Mouse (Mus musculus): ENCODE results near the gene Lrrc37a. TPM values are rescaled to one million over a fixed set of nuclear protein-coding genes. Genes with fewer than 3 reads are reported as not detected.
A peak's percentile ranks its signal among the peaks of the same experiment; 100 is the strongest.
"Not testable (repeated sequence)": the region's sequence is repeated elsewhere in the genome, so short reads cannot be mapped to it uniquely, and the experiment has no call there.

Lrrc37a gene
- not detected in 2 replicates for total RNA-seq (2012; rRNA removed)

DNA sequence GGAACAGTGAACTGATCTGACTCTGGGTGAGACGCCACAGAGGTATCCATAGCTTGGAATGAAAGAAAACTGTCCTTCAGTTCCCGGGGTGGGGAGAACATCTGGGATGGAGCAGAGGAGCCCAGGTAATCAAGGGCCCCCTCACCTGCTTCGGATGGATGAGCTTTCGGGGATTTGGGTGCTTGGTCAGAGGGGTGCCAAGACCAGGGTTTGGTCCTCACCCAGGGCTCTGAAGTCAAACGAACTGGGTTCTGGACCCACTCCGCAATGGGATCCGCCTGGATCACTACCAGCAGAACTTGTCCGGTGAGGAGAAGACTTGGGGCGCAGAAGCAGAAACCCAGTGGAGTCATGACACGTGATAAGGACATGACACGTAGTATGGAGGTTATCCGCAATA, at the start of gene Lrrc37a:
TSS of gene Lrrc37a (minus strand) at position 101 of the 400 bp plus-strand sequence.
- Histone ChIP-seq H3K4me1 (ENCODE audit: control insufficient read depth in 2 of 2, insufficient read depth in 2 of 2, low read length in 2 of 2, poor library complexity in 1 of 2) (0 out of 4 replicates have a peak, but pooled peaks cover 0 to 3% of the 10 kb centered on the region in 2 experiments), H3K36me3 (ENCODE audit: control insufficient read depth, insufficient read depth, low read length, poor library complexity, severe bottlenecking) (no peaks in the 10 kb centered on the region), H3K9ac (ENCODE audit: insufficient read depth, low read depth, low read length, poor library complexity, severe bottlenecking) (no peak within 1 kb of the TSS), H3K4me3 (ENCODE audit: insufficient read depth in 1 of 2, low read depth in 1 of 2, low read length in 2 of 2, poor library complexity in 1 of 2, severe bottlenecking in 1 of 2) (no peak within 1 kb of the TSS), H3K9me3 (ENCODE audit: control insufficient read depth, insufficient read depth, low read depth, low read length) (no peaks in the 10 kb centered on the region), H3K27ac (ENCODE audit: insufficient read depth, low read depth, low read length, poor library complexity, severe bottlenecking) (no peak within 1 kb of the TSS; the same call in 1 of the 2 replicates)
- TF ChIP-seq MAFK (IDR thresholded peaks at IDR 0.05; ENCODE audit: insufficient read depth, low read depth, low read length) (no peak), ZC3H11A (IDR thresholded peaks at IDR 0.05; ENCODE audit: borderline replicate concordance, low read depth, low read length) (no peak), CHD2 (IDR thresholded peaks at IDR 0.05; ENCODE audit: low read depth, low read length) (no peak), ZNF384 (IDR thresholded peaks at IDR 0.05; ENCODE audit: low read depth, low read length) (no peak), HCFC1 (IDR thresholded peaks at IDR 0.05; ENCODE audit: borderline replicate concordance, insufficient read depth, low read length) (no peak)
- in situ Hi-C loops (cut with MboI; ENCODE audit: low sequenced_read_pairs in 2 of 2, unreplicated experiment in 2 of 2), result no loop called here
- no peak for DNase-seq (ENCODE audit: low read depth, low spot score)

DNA sequence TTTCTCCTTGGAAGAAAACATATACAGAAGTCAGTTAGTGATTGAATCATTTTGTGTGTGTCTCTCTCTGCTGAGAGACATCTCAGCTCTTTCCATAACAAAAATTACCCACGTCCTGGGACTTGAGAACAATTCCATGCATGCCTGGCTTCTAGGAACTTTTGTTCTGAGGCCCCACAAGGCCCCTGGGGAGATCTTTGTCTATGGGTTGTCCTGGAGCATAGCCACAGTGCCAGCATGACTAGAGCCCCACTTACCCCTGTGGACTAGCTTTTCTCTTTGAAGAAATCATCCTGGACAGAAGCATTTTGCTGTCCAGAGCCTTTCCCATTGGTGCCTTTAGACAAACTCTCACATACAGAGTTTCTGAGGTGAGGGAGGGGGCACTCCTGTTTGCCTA, 30.6 kb upstream of the Lrrc37a start:
- DNase-seq (ENCODE audit: low read depth, low spot score); H3K27ac ChIP-seq (ENCODE audit: insufficient read depth, low read depth, low read length, poor library complexity, severe bottlenecking); H3K4me1 ChIP-seq (ENCODE audit: control insufficient read depth in 2 of 2, insufficient read depth in 2 of 2, low read length in 2 of 2, poor library complexity in 1 of 2); H3K36me3 ChIP-seq (ENCODE audit: control insufficient read depth, insufficient read depth, low read length, poor library complexity, severe bottlenecking); H3K4me3 ChIP-seq (ENCODE audit: insufficient read depth in 1 of 2, low read depth in 1 of 2, low read length in 2 of 2, poor library complexity in 1 of 2, severe bottlenecking in 1 of 2); H3K9ac ChIP-seq (ENCODE audit: insufficient read depth, low read depth, low read length, poor library complexity, severe bottlenecking); H3K9me3 ChIP-seq (ENCODE audit: control insufficient read depth, insufficient read depth, low read depth, low read length); in situ Hi-C loops (cut with MboI; ENCODE audit: low sequenced_read_pairs in 2 of 2, unreplicated experiment in 2 of 2): not testable (repeated sequence)

DNA sequence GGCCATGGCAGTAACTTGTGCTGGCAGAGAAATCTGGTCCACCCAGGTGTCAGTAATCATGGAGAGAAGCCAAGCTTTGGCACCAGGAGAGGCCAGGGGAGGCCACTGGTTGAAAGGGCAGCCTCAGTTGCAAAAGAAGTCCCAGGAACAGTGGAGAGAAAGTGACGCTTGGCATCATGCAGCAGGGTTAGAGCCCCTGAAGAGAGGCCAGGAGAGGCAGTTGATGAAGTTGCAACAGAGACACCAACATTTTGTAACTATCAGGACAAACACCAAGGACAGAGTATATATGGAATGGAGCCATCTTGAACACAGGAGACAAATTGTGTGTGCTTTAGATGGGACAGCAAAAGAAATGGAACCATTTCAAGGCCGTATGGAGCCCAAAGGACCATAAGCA, 7.7 kb upstream of the Lrrc37a start:
- Histone ChIP-seq H3K4me3 (ENCODE audit: insufficient read depth in 1 of 2, low read depth in 1 of 2, low read length in 2 of 2, poor library complexity in 1 of 2, severe bottlenecking in 1 of 2) (no peak overlapping the region), H3K9ac (ENCODE audit: insufficient read depth, low read depth, low read length, poor library complexity, severe bottlenecking) (no peak overlapping the region), H3K36me3 (ENCODE audit: control insufficient read depth, insufficient read depth, low read length, poor library complexity, severe bottlenecking) (no peaks in the 10 kb centered on the region), H3K4me1 (ENCODE audit: control insufficient read depth in 2 of 2, insufficient read depth in 2 of 2, low read length in 2 of 2, poor library complexity in 1 of 2) (no peaks in the 10 kb centered on the region), H3K27ac (ENCODE audit: insufficient read depth, low read depth, low read length, poor library complexity, severe bottlenecking) (no peak overlapping the region), H3K9me3 (ENCODE audit: control insufficient read depth, insufficient read depth, low read depth, low read length) (no peaks in the 10 kb centered on the region)
- in situ Hi-C loops (cut with MboI; ENCODE audit: low sequenced_read_pairs in 2 of 2, unreplicated experiment in 2 of 2), result no loop called here
- DNase-seq (ENCODE audit: low read depth, low spot score), result no peak
- TF ChIP-seq HCFC1 (IDR thresholded peaks at IDR 0.05; ENCODE audit: borderline replicate concordance, insufficient read depth, low read length), result no peak
- no peak for TF ChIP-seq ZNF384 (IDR thresholded peaks at IDR 0.05; ENCODE audit: low read depth, low read length)
- TF ChIP-seq CHD2 (IDR thresholded peaks at IDR 0.05; ENCODE audit: low read depth, low read length), result no peak
- TF ChIP-seq ZC3H11A (IDR thresholded peaks at IDR 0.05; ENCODE audit: borderline replicate concordance, low read depth, low read length), result no peak
- TF ChIP-seq MAFK (IDR thresholded peaks at IDR 0.05; ENCODE audit: insufficient read depth, low read depth, low read length), result no peak

DNA sequence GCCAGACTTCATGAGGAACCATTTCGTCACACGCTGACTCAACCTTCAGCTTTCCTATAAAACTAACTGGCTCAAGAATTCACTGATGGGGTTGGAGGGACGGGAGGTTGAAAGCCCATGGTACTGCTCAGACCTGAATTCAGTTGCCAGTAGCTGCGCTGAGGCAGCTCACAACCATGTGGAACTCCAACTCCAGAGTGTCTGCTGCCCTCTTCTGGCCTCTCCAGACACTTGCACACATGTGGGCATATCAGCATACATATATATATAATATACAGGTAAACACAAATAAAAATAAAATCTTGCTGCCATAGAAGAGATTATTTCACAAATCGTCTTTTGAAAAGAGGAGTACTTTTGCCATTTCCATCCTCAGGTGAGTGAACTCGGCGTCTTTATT, 40.0 kb downstream of the Lrrc37a start:
- no peak overlapping the region for H3K9ac ChIP-seq (ENCODE audit: insufficient read depth, low read depth, low read length, poor library complexity, severe bottlenecking)
- H3K36me3 ChIP-seq (ENCODE audit: control insufficient read depth, insufficient read depth, low read length, poor library complexity, severe bottlenecking), result no peaks in the 10 kb centered on the region
- H3K27ac ChIP-seq (ENCODE audit: insufficient read depth, low read depth, low read length, poor library complexity, severe bottlenecking), result no peak overlapping the region
- TF ChIP-seq MAFK (IDR thresholded peaks at IDR 0.05; ENCODE audit: insufficient read depth, low read depth, low read length) (no peak), HCFC1 (IDR thresholded peaks at IDR 0.05; ENCODE audit: borderline replicate concordance, insufficient read depth, low read length) (no peak), CHD2 (IDR thresholded peaks at IDR 0.05; ENCODE audit: low read depth, low read length) (no peak), ZC3H11A (IDR thresholded peaks at IDR 0.05; ENCODE audit: borderline replicate concordance, low read depth, low read length) (peak; percentile 93), ZNF384 (IDR thresholded peaks at IDR 0.05; ENCODE audit: low read depth, low read length) (no peak)
- peak; percentile 62 for DNase-seq (ENCODE audit: low read depth, low spot score)
- in situ Hi-C loops (cut with MboI; ENCODE audit: low sequenced_read_pairs in 2 of 2, unreplicated experiment in 2 of 2), result loop anchor here (10.0 kb wide), 2 partner anchors 110 to 130 kb away; no protein-coding TSS in a partner anchor
- no peak overlapping the region for H3K4me3 ChIP-seq (ENCODE audit: insufficient read depth in 1 of 2, low read depth in 1 of 2, low read length in 2 of 2, poor library complexity in 1 of 2, severe bottlenecking in 1 of 2)
- H3K4me1 ChIP-seq (ENCODE audit: control insufficient read depth in 2 of 2, insufficient read depth in 2 of 2, low read length in 2 of 2, poor library complexity in 1 of 2), result no peaks in the 10 kb centered on the region
- H3K9me3 ChIP-seq (ENCODE audit: control insufficient read depth, insufficient read depth, low read depth, low read length), result no peaks in the 10 kb centered on the region

DNA sequence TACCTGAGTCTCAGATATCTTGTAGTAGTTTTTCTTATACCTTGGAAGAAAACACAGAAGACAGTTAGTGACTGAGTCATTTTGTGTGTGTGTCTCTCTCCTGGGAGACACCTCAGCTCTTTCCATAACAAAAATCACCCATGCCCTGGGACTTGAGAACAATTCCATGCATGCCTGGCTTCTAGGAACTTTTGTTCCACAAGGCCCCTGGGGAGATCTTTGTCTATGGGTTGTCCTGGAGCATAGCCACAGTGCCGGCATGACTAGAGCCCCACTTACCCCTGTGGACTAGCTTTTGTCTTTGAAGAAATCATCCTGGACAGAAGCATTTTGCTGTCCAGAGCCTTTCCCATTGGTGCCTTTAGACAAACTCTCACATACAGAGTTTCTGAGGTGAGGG, 53.3 kb downstream of the Lrrc37a start:
- H3K4me3 ChIP-seq (ENCODE audit: insufficient read depth in 1 of 2, low read depth in 1 of 2, low read length in 2 of 2, poor library complexity in 1 of 2, severe bottlenecking in 1 of 2); H3K4me1 ChIP-seq (ENCODE audit: control insufficient read depth in 2 of 2, insufficient read depth in 2 of 2, low read length in 2 of 2, poor library complexity in 1 of 2); H3K9ac ChIP-seq (ENCODE audit: insufficient read depth, low read depth, low read length, poor library complexity, severe bottlenecking); H3K36me3 ChIP-seq (ENCODE audit: control insufficient read depth, insufficient read depth, low read length, poor library complexity, severe bottlenecking); DNase-seq (ENCODE audit: low read depth, low spot score); in situ Hi-C loops (cut with MboI; ENCODE audit: low sequenced_read_pairs in 2 of 2, unreplicated experiment in 2 of 2); H3K27ac ChIP-seq (ENCODE audit: insufficient read depth, low read depth, low read length, poor library complexity, severe bottlenecking); H3K9me3 ChIP-seq (ENCODE audit: control insufficient read depth, insufficient read depth, low read depth, low read length): not testable (repeated sequence)

DNA sequence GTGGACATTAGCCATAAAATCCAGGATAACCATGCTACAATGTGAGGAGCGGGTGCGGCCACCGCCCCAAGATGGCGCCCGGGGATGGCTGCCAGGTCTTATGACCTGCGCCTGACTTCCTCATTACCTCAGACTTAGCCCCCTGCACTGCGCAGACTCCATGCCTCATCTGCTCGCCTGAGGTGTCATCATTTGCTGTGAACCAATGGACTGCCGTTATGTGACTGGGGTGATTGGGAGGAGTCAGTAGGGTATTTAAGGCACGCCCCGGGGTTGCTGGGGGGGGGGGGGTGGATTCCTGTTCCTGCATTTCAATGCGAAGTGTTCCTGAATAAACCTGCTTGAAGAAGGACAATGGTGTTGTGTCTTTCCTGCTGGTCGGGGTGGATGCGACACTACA, 54.7 kb downstream of the Lrrc37a start:
- H3K9ac ChIP-seq (ENCODE audit: insufficient read depth, low read depth, low read length, poor library complexity, severe bottlenecking); H3K4me1 ChIP-seq (ENCODE audit: control insufficient read depth in 2 of 2, insufficient read depth in 2 of 2, low read length in 2 of 2, poor library complexity in 1 of 2); H3K9me3 ChIP-seq (ENCODE audit: control insufficient read depth, insufficient read depth, low read depth, low read length); DNase-seq (ENCODE audit: low read depth, low spot score); H3K4me3 ChIP-seq (ENCODE audit: insufficient read depth in 1 of 2, low read depth in 1 of 2, low read length in 2 of 2, poor library complexity in 1 of 2, severe bottlenecking in 1 of 2); H3K36me3 ChIP-seq (ENCODE audit: control insufficient read depth, insufficient read depth, low read length, poor library complexity, severe bottlenecking); in situ Hi-C loops (cut with MboI; ENCODE audit: low sequenced_read_pairs in 2 of 2, unreplicated experiment in 2 of 2): not testable (repeated sequence)
- H3K27ac ChIP-seq (ENCODE audit: insufficient read depth, low read depth, low read length, poor library complexity, severe bottlenecking), result peak overlapping the region; percentile 85; the same call in 1 of the 2 replicates
